In the genomic region with DNA sequence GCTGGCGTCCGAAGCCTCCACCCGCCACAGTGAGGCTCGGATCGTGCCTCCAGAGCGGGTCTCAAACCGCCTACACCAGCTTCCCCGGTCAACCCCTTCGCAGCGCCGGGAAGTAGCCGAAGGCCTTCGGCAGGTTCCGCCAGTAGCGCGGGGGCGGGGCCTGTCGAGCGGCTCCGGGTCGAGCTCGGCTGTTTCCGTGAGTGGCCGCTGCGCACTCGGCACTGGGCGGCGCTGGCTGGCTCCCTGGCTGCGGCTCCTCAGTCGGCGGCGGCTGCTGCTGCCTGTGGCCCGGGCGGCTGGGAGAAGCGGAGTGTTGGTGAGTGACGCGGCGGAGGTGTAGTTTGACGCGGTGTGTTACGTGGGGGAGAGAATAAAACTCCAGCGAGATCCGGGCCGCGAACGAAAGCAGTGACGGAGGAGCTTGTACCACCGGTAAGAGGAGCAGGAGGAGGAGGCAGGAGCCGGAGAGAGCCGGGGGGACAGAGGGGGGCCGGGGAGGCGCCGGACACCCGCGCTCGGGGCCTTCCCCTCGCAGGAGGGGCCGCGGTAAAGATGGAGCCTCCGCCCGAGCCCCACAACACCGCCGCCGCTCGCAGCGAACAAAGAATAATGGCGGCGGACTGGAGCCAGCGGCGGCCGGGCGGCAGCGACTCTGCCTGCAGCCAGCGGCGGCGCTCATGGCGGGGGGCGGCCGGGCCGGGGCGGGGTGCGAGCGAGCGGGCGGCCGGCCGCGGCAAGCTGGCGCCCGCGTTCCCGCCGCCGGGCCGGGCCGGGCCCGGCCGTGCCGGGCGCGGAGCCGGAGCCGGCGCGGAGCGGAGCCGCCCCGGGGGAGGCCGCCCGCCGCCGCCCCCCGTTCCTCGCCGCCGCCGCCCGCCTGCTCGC, we compare ENCODE assay signal across 8 mouse cellular contexts. TPM values are rescaled to one million over a fixed set of nuclear protein-coding genes. Genes with fewer than 3 reads are reported as not detected.
DNase-seq lines count a peak whose midpoint lies in the region; ATAC-seq lines count a peak whose summit lies in the region.

A gene (plus strand): TSS at position 57 of the 882 bp plus-strand sequence.

- no peaks in the 10 kb centered on the region for H3K9me3 ChIP-seq in hindbrain, embryonic 12.5 days (replicated peaks)

- H3K4me2 ChIP-seq in hindbrain, embryonic 12.5 days (replicated peaks) = peak within 1 kb of the TSS; percentile 87

- H3K4me1 ChIP-seq in hindbrain, embryonic 12.5 days = peaks cover 24% of the 10 kb centered on the region

- peak within 1 kb of the TSS; percentile 100 for H3K27ac ChIP-seq in hindbrain, embryonic 12.5 days

- ATAC-seq in hindbrain, embryonic 12.5 days (ENCODE audit: low FRiP score) = peak; percentile 98

- peak within 1 kb of the TSS; percentile 90 for H3K4me3 ChIP-seq in hindbrain, embryonic 12.5 days

- H3K9ac ChIP-seq in hindbrain, embryonic 12.5 days = peak within 1 kb of the TSS; percentile 99

- WGBS in hindbrain, embryonic 12.5 days = under 1% methylated on average over 73 of the region's 119 CpGs

- peak; percentile 99 for DNase-seq in NIH3T3 (ENCODE audit: low read depth)
- DNase-seq in cerebellum, postnatal 10 days = peak; percentile 99
- DNase-seq in frontal cortex, postnatal 10 days (ENCODE audit: low spot score in 2 of 2) = peak; percentile 98 to 100
- DNase-seq in layer of hippocampus, postnatal 14 days (ENCODE audit: low spot score in 2 of 2) = peak; percentile 99
- DNase-seq in lung, postnatal 14 days = peak; percentile 99
- DNase-seq in retina, adult 2 months (ENCODE audit: low read depth, low spot score) = peak; percentile 91
- peak; percentile 98 to 99 for DNase-seq in thymus, postnatal 36 days

- 0 out of 2 replicates have a peak, but pooled peaks cover 4% of the 10 kb centered on the region for H3K36me3 ChIP-seq in hindbrain, embryonic 12.5 days

- H3K27me3 ChIP-seq in hindbrain, embryonic 12.5 days = no peaks in the 10 kb centered on the region

RNA-seq across cellular contexts. Expression of the gene that starts here (rescaled TPM):
- polyA plus RNA-seq in hindbrain, embryonic 12.5 days (2016; fragmentation: Nextera tagmentation; extraction: Ambion mirVana) = 55.5 and 57.1 TPM in 2 replicates
- 10 to 100 TPM; 44.2 to 48.9 TPM for total RNA-seq in layer of hippocampus, postnatal 14 days (2021)

Comparison
In these comparisons a context has a peak if more than half of its experiments do, and no peak if none do; other contexts are left out.
1. Peak in every context shown above with its lines: DNase-seq, ATAC-seq, H3K4me3 ChIP-seq and H3K27ac ChIP-seq.